Mouse (Mus musculus): Measurements from ENCODE around the gene Cdk5rap2. TPM values are rescaled to one million over a fixed set of nuclear protein-coding genes. Genes with fewer than 3 reads are reported as not detected.

The Cdk5rap2 gene
- total RNA-seq, 1 experiment: 23.9 TPM

DNA sequence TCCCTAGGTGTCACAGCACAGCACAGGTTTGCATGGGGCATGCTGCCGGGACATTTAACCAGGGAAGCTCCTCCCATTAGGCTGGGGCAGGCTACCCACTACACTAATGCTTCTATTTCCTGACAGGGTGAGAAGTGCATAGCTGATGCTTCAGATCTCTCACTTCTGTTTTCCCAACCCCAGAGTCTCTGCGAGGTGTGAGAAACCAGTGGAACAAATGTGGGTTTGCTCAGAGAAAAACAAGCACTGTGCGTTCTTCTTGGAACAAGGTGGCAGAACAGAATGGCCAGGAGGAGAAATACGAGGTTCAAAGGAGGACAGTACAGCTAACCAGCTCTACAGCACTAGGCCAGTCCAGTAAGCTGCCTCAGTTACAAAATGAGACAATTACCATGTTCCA is 106.4 kb downstream of the Cdk5rap2 start:
- H3K9ac ChIP-seq (ENCODE audit: insufficient read depth, low read depth, low read length, poor library complexity, severe bottlenecking): no peak overlapping the region
- H3K36me3 ChIP-seq (ENCODE audit: control insufficient read depth, insufficient read depth, low read length, poor library complexity, severe bottlenecking): peaks cover 9% of the 10 kb centered on the region; the same call in 1 of the 2 replicates
- TF ChIP-seq HCFC1 (IDR thresholded peaks at IDR 0.05; ENCODE audit: borderline replicate concordance, insufficient read depth, low read length): no peak
- H3K27ac ChIP-seq (ENCODE audit: insufficient read depth, low read depth, low read length, poor library complexity, severe bottlenecking): no peak overlapping the region
- in situ Hi-C loops (cut with MboI; ENCODE audit: low sequenced_read_pairs in 2 of 2, unreplicated experiment in 2 of 2): no loop called here
- H3K4me3 ChIP-seq (ENCODE audit: insufficient read depth in 1 of 2, low read depth in 1 of 2, low read length in 2 of 2, poor library complexity in 1 of 2, severe bottlenecking in 1 of 2): no peak overlapping the region
- H3K9me3 ChIP-seq (ENCODE audit: control insufficient read depth, insufficient read depth, low read depth, low read length): no peaks in the 10 kb centered on the region
- no peak for DNase-seq (ENCODE audit: low read depth, low spot score)
- H3K4me1 ChIP-seq (ENCODE audit: control insufficient read depth in 2 of 2, insufficient read depth in 2 of 2, low read length in 2 of 2, poor library complexity in 1 of 2): no peaks in the 10 kb centered on the region

DNA sequence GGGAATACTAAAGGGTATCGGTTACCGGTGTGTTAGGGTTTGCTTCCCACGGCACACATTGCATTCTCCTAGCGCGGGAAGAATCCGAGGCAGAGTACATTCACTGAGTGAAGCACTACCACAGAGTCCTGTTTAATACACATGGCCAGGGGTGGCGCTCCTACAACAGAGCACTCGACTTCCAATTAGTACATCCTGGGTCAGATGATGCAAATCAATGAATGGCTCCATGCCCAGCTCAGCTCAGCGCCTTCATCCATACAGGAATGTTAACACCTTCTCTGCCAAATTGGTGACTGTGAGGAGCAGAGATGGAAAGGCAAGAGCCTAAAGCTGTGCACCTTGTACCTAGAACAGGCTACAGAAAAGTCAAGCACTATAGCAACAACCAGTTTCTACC is 109.1 kb downstream of the Cdk5rap2 start:
- Histone ChIP-seq H3K9me3 (ENCODE audit: control insufficient read depth, insufficient read depth, low read depth, low read length) (no peaks in the 10 kb centered on the region), H3K9ac (ENCODE audit: insufficient read depth, low read depth, low read length, poor library complexity, severe bottlenecking) (no peak overlapping the region), H3K4me1 (ENCODE audit: control insufficient read depth in 2 of 2, insufficient read depth in 2 of 2, low read length in 2 of 2, poor library complexity in 1 of 2) (no peaks in the 10 kb centered on the region), H3K27ac (ENCODE audit: insufficient read depth, low read depth, low read length, poor library complexity, severe bottlenecking) (no peak overlapping the region), H3K36me3 (ENCODE audit: control insufficient read depth, insufficient read depth, low read length, poor library complexity, severe bottlenecking) (peaks cover 17% of the 10 kb centered on the region), H3K4me3 (ENCODE audit: insufficient read depth in 1 of 2, low read depth in 1 of 2, low read length in 2 of 2, poor library complexity in 1 of 2, severe bottlenecking in 1 of 2) (no peak overlapping the region)
- in situ Hi-C loops (cut with MboI; ENCODE audit: low sequenced_read_pairs in 2 of 2, unreplicated experiment in 2 of 2): no loop called here
- TF ChIP-seq ZC3H11A (IDR thresholded peaks at IDR 0.05; ENCODE audit: borderline replicate concordance, low read depth, low read length) (no peak), MAFK (IDR thresholded peaks at IDR 0.05; ENCODE audit: insufficient read depth, low read depth, low read length) (no peak), CHD2 (IDR thresholded peaks at IDR 0.05; ENCODE audit: low read depth, low read length) (no peak), ZNF384 (IDR thresholded peaks at IDR 0.05; ENCODE audit: low read depth, low read length) (no peak), HCFC1 (IDR thresholded peaks at IDR 0.05; ENCODE audit: borderline replicate concordance, insufficient read depth, low read length) (no peak)
- DNase-seq (ENCODE audit: low read depth, low spot score): no peak

DNA sequence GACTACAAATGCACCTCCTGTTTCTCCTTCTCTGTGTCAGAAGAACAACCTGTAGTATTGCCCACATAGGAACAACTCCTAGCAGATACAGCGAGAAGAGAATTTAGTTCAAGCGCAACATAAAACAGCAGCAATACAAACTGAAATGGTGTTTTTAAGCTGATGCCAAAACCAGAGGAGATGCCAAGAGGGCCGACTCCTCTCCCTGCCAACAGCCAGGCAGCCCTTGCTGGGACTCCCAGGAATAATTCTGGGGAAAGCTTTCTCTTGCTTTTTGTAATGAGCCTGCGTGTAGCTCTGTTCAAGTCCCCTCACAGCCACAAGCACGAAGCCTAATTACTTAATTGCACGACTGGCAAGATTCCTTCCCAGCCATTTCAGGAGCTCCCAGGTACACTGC is 120.9 kb downstream of the Cdk5rap2 start:
- DNase-seq (ENCODE audit: low read depth, low spot score): no peak
- in situ Hi-C loops (cut with MboI; ENCODE audit: low sequenced_read_pairs in 2 of 2, unreplicated experiment in 2 of 2): no loop called here
- peaks cover 6% of the 10 kb centered on the region; the same call in 1 of the 2 replicates for H3K36me3 ChIP-seq (ENCODE audit: control insufficient read depth, insufficient read depth, low read length, poor library complexity, severe bottlenecking)

DNA sequence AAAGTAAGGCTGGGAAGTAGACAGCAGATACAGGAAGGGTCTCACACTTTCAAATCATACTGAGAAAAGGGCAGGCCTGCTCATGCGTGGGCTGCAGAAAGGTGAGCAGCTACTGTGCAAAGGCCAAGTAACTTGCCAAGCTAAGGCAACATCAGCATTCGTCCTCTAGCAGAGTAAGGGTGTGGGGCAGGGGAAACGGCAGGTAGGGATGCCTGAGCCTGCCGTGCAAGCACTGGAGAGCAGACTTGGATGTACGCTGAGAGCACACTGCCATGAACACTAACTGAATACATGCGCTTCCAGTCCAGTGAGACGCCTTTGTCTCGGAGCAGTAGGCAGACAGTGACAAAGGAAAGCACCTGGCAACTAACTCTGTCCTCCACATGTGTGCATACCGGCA is 127.1 kb downstream of the Cdk5rap2 start:
- no peaks in the 10 kb centered on the region for H3K4me1 ChIP-seq (ENCODE audit: control insufficient read depth in 2 of 2, insufficient read depth in 2 of 2, low read length in 2 of 2, poor library complexity in 1 of 2)
- no peak for DNase-seq (ENCODE audit: low read depth, low spot score)
- peaks cover 11% of the 10 kb centered on the region; the same call in 1 of the 2 replicates for H3K36me3 ChIP-seq (ENCODE audit: control insufficient read depth, insufficient read depth, low read length, poor library complexity, severe bottlenecking)
- no peak overlapping the region for H3K9ac ChIP-seq (ENCODE audit: insufficient read depth, low read depth, low read length, poor library complexity, severe bottlenecking)
- H3K27ac ChIP-seq (ENCODE audit: insufficient read depth, low read depth, low read length, poor library complexity, severe bottlenecking): no peak overlapping the region
- in situ Hi-C loops (cut with MboI; ENCODE audit: low sequenced_read_pairs in 2 of 2, unreplicated experiment in 2 of 2): no loop called here
- no peak for TF ChIP-seq CHD2 (IDR thresholded peaks at IDR 0.05; ENCODE audit: low read depth, low read length)
- TF ChIP-seq MAFK (IDR thresholded peaks at IDR 0.05; ENCODE audit: insufficient read depth, low read depth, low read length): no peak
- TF ChIP-seq ZNF384 (IDR thresholded peaks at IDR 0.05; ENCODE audit: low read depth, low read length): no peak
- no peak for TF ChIP-seq HCFC1 (IDR thresholded peaks at IDR 0.05; ENCODE audit: borderline replicate concordance, insufficient read depth, low read length)
- no peak for TF ChIP-seq ZC3H11A (IDR thresholded peaks at IDR 0.05; ENCODE audit: borderline replicate concordance, low read depth, low read length)
- no peak overlapping the region for H3K4me3 ChIP-seq (ENCODE audit: insufficient read depth in 1 of 2, low read depth in 1 of 2, low read length in 2 of 2, poor library complexity in 1 of 2, severe bottlenecking in 1 of 2)
- no peaks in the 10 kb centered on the region for H3K9me3 ChIP-seq (ENCODE audit: control insufficient read depth, insufficient read depth, low read depth, low read length)

More for the DNA sequence above, 120.9 kb downstream of the Cdk5rap2 start:
- Histone ChIP-seq H3K9ac (ENCODE audit: insufficient read depth, low read depth, low read length, poor library complexity, severe bottlenecking) (no peak overlapping the region), H3K27ac (ENCODE audit: insufficient read depth, low read depth, low read length, poor library complexity, severe bottlenecking) (no peak overlapping the region), H3K4me3 (ENCODE audit: insufficient read depth in 1 of 2, low read depth in 1 of 2, low read length in 2 of 2, poor library complexity in 1 of 2, severe bottlenecking in 1 of 2) (no peak overlapping the region), H3K4me1 (ENCODE audit: control insufficient read depth in 2 of 2, insufficient read depth in 2 of 2, low read length in 2 of 2, poor library complexity in 1 of 2) (no peaks in the 10 kb centered on the region), H3K9me3 (ENCODE audit: control insufficient read depth, insufficient read depth, low read depth, low read length) (no peaks in the 10 kb centered on the region)
- TF ChIP-seq ZNF384 (IDR thresholded peaks at IDR 0.05; ENCODE audit: low read depth, low read length) (no peak), ZC3H11A (IDR thresholded peaks at IDR 0.05; ENCODE audit: borderline replicate concordance, low read depth, low read length) (no peak), HCFC1 (IDR thresholded peaks at IDR 0.05; ENCODE audit: borderline replicate concordance, insufficient read depth, low read length) (no peak), CHD2 (IDR thresholded peaks at IDR 0.05; ENCODE audit: low read depth, low read length) (no peak), MAFK (IDR thresholded peaks at IDR 0.05; ENCODE audit: insufficient read depth, low read depth, low read length) (no peak)

DNA sequence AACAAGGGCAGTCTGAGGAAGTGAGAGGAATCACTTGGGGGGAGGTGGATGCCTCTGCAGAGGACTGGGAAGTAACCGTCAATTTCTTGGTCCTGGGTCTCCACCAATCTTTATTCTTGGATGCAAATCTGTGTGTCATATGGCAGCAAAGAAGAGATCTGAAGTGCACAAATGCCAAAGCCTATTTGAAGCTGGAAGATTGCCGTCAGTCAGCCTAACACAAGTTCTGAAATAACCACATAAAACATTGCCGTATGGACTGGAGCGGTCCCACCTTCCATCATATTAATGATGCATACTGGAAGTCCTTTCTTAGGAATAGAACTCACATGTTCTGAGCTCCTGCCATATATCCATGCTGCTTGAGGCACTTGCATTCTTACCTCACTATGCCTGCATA is 131.4 kb downstream of the Cdk5rap2 start:
- DNase-seq (ENCODE audit: low read depth, low spot score): no peak
- H3K9me3 ChIP-seq (ENCODE audit: control insufficient read depth, insufficient read depth, low read depth, low read length): no peaks in the 10 kb centered on the region
- in situ Hi-C loops (cut with MboI; ENCODE audit: low sequenced_read_pairs in 2 of 2, unreplicated experiment in 2 of 2): no loop called here
- H3K4me3 ChIP-seq (ENCODE audit: insufficient read depth in 1 of 2, low read depth in 1 of 2, low read length in 2 of 2, poor library complexity in 1 of 2, severe bottlenecking in 1 of 2): no peak overlapping the region
- no peak overlapping the region for H3K9ac ChIP-seq (ENCODE audit: insufficient read depth, low read depth, low read length, poor library complexity, severe bottlenecking)
- no peak for TF ChIP-seq ZC3H11A (IDR thresholded peaks at IDR 0.05; ENCODE audit: borderline replicate concordance, low read depth, low read length)
- TF ChIP-seq ZNF384 (IDR thresholded peaks at IDR 0.05; ENCODE audit: low read depth, low read length): no peak
- no peak for TF ChIP-seq CHD2 (IDR thresholded peaks at IDR 0.05; ENCODE audit: low read depth, low read length)
- TF ChIP-seq HCFC1 (IDR thresholded peaks at IDR 0.05; ENCODE audit: borderline replicate concordance, insufficient read depth, low read length): no peak
- TF ChIP-seq MAFK (IDR thresholded peaks at IDR 0.05; ENCODE audit: insufficient read depth, low read depth, low read length): no peak
- no peaks in the 10 kb centered on the region for H3K4me1 ChIP-seq (ENCODE audit: control insufficient read depth in 2 of 2, insufficient read depth in 2 of 2, low read length in 2 of 2, poor library complexity in 1 of 2)
- H3K27ac ChIP-seq (ENCODE audit: insufficient read depth, low read depth, low read length, poor library complexity, severe bottlenecking): no peak overlapping the region
- peaks cover 10% of the 10 kb centered on the region for H3K36me3 ChIP-seq (ENCODE audit: control insufficient read depth, insufficient read depth, low read length, poor library complexity, severe bottlenecking)
